Mouse (Mus musculus): Measurements from ENCODE around the gene Cnnm4. TPM values are rescaled to one million over a fixed set of nuclear protein-coding genes. Genes with fewer than 3 reads are reported as not detected.

Cnnm4 gene
- polyA plus RNA-seq, 1 experiment from 2014 or later = 11.0 TPM

- Histone ChIP-seq H3K9me3 (ENCODE audit: control insufficient read depth, low read length) (no peaks in the 10 kb centered on the region), H3K4me2 (ENCODE audit: low read length) (peak within 1 kb of the TSS; percentile 96), H3K36me3 (ENCODE audit: control insufficient read depth, insufficient read depth) (no peaks in the 10 kb centered on the region), H3K4me3 (replicated peaks; ENCODE audit: low read length) (peak within 1 kb of the TSS; percentile 91), H3K27ac (ENCODE audit: low read length) (peak within 1 kb of the TSS; percentile 99), H3K27me3 (replicated peaks; ENCODE audit: control insufficient read depth, insufficient read depth, low read length) (no peaks in the 10 kb centered on the region), H3K4me1 (replicated peaks; ENCODE audit: control insufficient read depth, insufficient read depth, low read length) (peaks cover 31% of the 10 kb centered on the region), H3K9ac (replicated peaks; ENCODE audit: low read depth, low read length) (peak within 1 kb of the TSS; percentile 86)
- peak; percentile 99 for ATAC-seq
- 1% methylated on average over 51 of the region's 51 CpGs for WGBS
Observed at GRCm38 (mm10) chr1:36511289-36512021, 40.0 kb downstream of the Cnnm4 start, which contains the start of gene Cnnm3. Gene Cnnm3 (plus strand): TSS chr1:36511867.

GRCm38 (mm10) chr1:36512089-36512965 lies 40.9 kb downstream of the Cnnm4 start:
- peak overlapping the region; percentile 86 for H3K9ac ChIP-seq (replicated peaks; ENCODE audit: low read depth, low read length)
- no peaks in the 10 kb centered on the region for H3K9me3 ChIP-seq (ENCODE audit: control insufficient read depth, low read length)
- peak overlapping the region; percentile 91 for H3K4me3 ChIP-seq (replicated peaks; ENCODE audit: low read length)
- ATAC-seq = peak; percentile 72
- WGBS = under 1% methylated on average over 88 of the region's 126 CpGs
- H3K27ac ChIP-seq (ENCODE audit: low read length) = peak overlapping the region; percentile 99
- peaks cover 2% of the 10 kb centered on the region; the same call in 1 of the 2 replicates for H3K36me3 ChIP-seq (ENCODE audit: control insufficient read depth, insufficient read depth)
- H3K27me3 ChIP-seq (replicated peaks; ENCODE audit: control insufficient read depth, insufficient read depth, low read length) = no peaks in the 10 kb centered on the region
- H3K4me2 ChIP-seq (ENCODE audit: low read length) = peak overlapping the region; percentile 96
- peaks cover 33% of the 10 kb centered on the region for H3K4me1 ChIP-seq (replicated peaks; ENCODE audit: control insufficient read depth, insufficient read depth, low read length)

GRCm38 (mm10) chr1:36512966-36513280 lies 41.5 kb downstream of the Cnnm4 start:
- Histone ChIP-seq H3K9me3 (ENCODE audit: control insufficient read depth, low read length) (no peaks in the 10 kb centered on the region), H3K27ac (ENCODE audit: low read length) (peak overlapping the region; percentile 99), H3K27me3 (replicated peaks; ENCODE audit: control insufficient read depth, insufficient read depth, low read length) (no peaks in the 10 kb centered on the region), H3K4me2 (ENCODE audit: low read length) (peak overlapping the region; percentile 96), H3K36me3 (ENCODE audit: control insufficient read depth, insufficient read depth) (peaks cover 2% of the 10 kb centered on the region; the same call in 1 of the 2 replicates), H3K4me1 (replicated peaks; ENCODE audit: control insufficient read depth, insufficient read depth, low read length) (peaks cover 34% of the 10 kb centered on the region), H3K4me3 (replicated peaks; ENCODE audit: low read length) (peak overlapping the region; percentile 91), H3K9ac (replicated peaks; ENCODE audit: low read depth, low read length) (peak overlapping the region; percentile 86)
- WGBS = 1% methylated on average over 16 of the region's 16 CpGs
- ATAC-seq = no peak

GRCm38 (mm10) chr1:36513310-36513709 lies 41.9 kb downstream of the Cnnm4 start:
- H3K36me3 ChIP-seq (ENCODE audit: control insufficient read depth, insufficient read depth) = peaks cover 2% of the 10 kb centered on the region; the same call in 1 of the 2 replicates
- WGBS = 0% methylated on average over 1 of the region's 1 CpGs
- peak overlapping the region; percentile 96 for H3K4me2 ChIP-seq (ENCODE audit: low read length)
- peak overlapping the region; percentile 99; the same call in 1 of the 2 replicates for H3K27ac ChIP-seq (ENCODE audit: low read length)
- peak overlapping the region; percentile 91 for H3K4me3 ChIP-seq (replicated peaks; ENCODE audit: low read length)
- no peaks in the 10 kb centered on the region for H3K9me3 ChIP-seq (ENCODE audit: control insufficient read depth, low read length)
- peak overlapping the region; percentile 86 for H3K9ac ChIP-seq (replicated peaks; ENCODE audit: low read depth, low read length)
- ATAC-seq = no peak
- H3K27me3 ChIP-seq (replicated peaks; ENCODE audit: control insufficient read depth, insufficient read depth, low read length) = no peaks in the 10 kb centered on the region
- H3K4me1 ChIP-seq (replicated peaks; ENCODE audit: control insufficient read depth, insufficient read depth, low read length) = peaks cover 37% of the 10 kb centered on the region

GRCm38 (mm10) chr1:36513718-36514117 lies 42.3 kb downstream of the Cnnm4 start:
- Histone ChIP-seq H3K36me3 (ENCODE audit: control insufficient read depth, insufficient read depth) (peaks cover 2% of the 10 kb centered on the region; the same call in 1 of the 2 replicates), H3K4me1 (replicated peaks; ENCODE audit: control insufficient read depth, insufficient read depth, low read length) (peaks cover 37% of the 10 kb centered on the region), H3K27ac (ENCODE audit: low read length) (no peak overlapping the region), H3K4me2 (ENCODE audit: low read length) (peak overlapping the region; percentile 96), H3K9me3 (ENCODE audit: control insufficient read depth, low read length) (no peaks in the 10 kb centered on the region), H3K27me3 (replicated peaks; ENCODE audit: control insufficient read depth, insufficient read depth, low read length) (no peaks in the 10 kb centered on the region), H3K4me3 (replicated peaks; ENCODE audit: low read length) (peak overlapping the region; percentile 91), H3K9ac (replicated peaks; ENCODE audit: low read depth, low read length) (no peak overlapping the region; the same call in 1 of the 2 replicates)
- 21% methylated on average over 2 of the region's 2 CpGs for WGBS
- ATAC-seq = no peak

GRCm38 (mm10) chr1:36518259-36518658 lies 46.8 kb downstream of the Cnnm4 start:
- H3K9ac ChIP-seq (replicated peaks; ENCODE audit: low read depth, low read length) = no peak overlapping the region
- peaks cover 24% of the 10 kb centered on the region for H3K36me3 ChIP-seq (ENCODE audit: control insufficient read depth, insufficient read depth)
- WGBS = 80% methylated on average over 3 of the region's 3 CpGs
- no peak for ATAC-seq
- no peak overlapping the region for H3K27ac ChIP-seq (ENCODE audit: low read length)
- peaks cover 41% of the 10 kb centered on the region for H3K4me1 ChIP-seq (replicated peaks; ENCODE audit: control insufficient read depth, insufficient read depth, low read length)
- no peak overlapping the region for H3K4me3 ChIP-seq (replicated peaks; ENCODE audit: low read length)
- no peaks in the 10 kb centered on the region for H3K27me3 ChIP-seq (replicated peaks; ENCODE audit: control insufficient read depth, insufficient read depth, low read length)
- H3K4me2 ChIP-seq (ENCODE audit: low read length) = no peak overlapping the region
- no peaks in the 10 kb centered on the region for H3K9me3 ChIP-seq (ENCODE audit: control insufficient read depth, low read length)

- H3K27ac ChIP-seq (ENCODE audit: low read length) = no peak overlapping the region
- WGBS = 90% methylated on average over 11 of the region's 11 CpGs
- H3K4me2 ChIP-seq (ENCODE audit: low read length) = no peak overlapping the region
- peaks cover 24% of the 10 kb centered on the region for H3K36me3 ChIP-seq (ENCODE audit: control insufficient read depth, insufficient read depth)
- no peaks in the 10 kb centered on the region for H3K9me3 ChIP-seq (ENCODE audit: control insufficient read depth, low read length)
- H3K27me3 ChIP-seq (replicated peaks; ENCODE audit: control insufficient read depth, insufficient read depth, low read length) = no peaks in the 10 kb centered on the region
- H3K4me1 ChIP-seq (replicated peaks; ENCODE audit: control insufficient read depth, insufficient read depth, low read length) = peaks cover 35% of the 10 kb centered on the region
- H3K4me3 ChIP-seq (replicated peaks; ENCODE audit: low read length) = no peak overlapping the region
- no peak overlapping the region for H3K9ac ChIP-seq (replicated peaks; ENCODE audit: low read depth, low read length)
- ATAC-seq = no peak
Observed at GRCm38 (mm10) chr1:36519626-36520025, 48.2 kb downstream of the Cnnm4 start.

GRCm38 (mm10) chr1:36522210-36522609 lies 50.8 kb downstream of the Cnnm4 start:
- H3K27me3 ChIP-seq (replicated peaks; ENCODE audit: control insufficient read depth, insufficient read depth, low read length) = no peaks in the 10 kb centered on the region
- 89% methylated on average over 7 of the region's 7 CpGs for WGBS

GRCm38 (mm10) chr1:36523332-36524013 lies 52.1 kb downstream of the Cnnm4 start:
- no peaks in the 10 kb centered on the region for H3K9me3 ChIP-seq (ENCODE audit: control insufficient read depth, low read length)
- no peak overlapping the region for H3K9ac ChIP-seq (replicated peaks; ENCODE audit: low read depth, low read length)
- 26% methylated on average over 9 of the region's 9 CpGs for WGBS
- no peak overlapping the region for H3K4me3 ChIP-seq (replicated peaks; ENCODE audit: low read length)
- ATAC-seq = peak; percentile 61
- H3K27ac ChIP-seq (ENCODE audit: low read length) = peak overlapping the region; percentile 61
- H3K4me1 ChIP-seq (replicated peaks; ENCODE audit: control insufficient read depth, insufficient read depth, low read length) = peaks cover 21% of the 10 kb centered on the region
- H3K4me2 ChIP-seq (ENCODE audit: low read length) = no peak overlapping the region
- H3K27me3 ChIP-seq (replicated peaks; ENCODE audit: control insufficient read depth, insufficient read depth, low read length) = no peaks in the 10 kb centered on the region
- H3K36me3 ChIP-seq (ENCODE audit: control insufficient read depth, insufficient read depth) = peaks cover 26% of the 10 kb centered on the region

More at GRCm38 (mm10) chr1:36522210-36522609, 50.8 kb downstream of the Cnnm4 start:
- no peaks in the 10 kb centered on the region for H3K9me3 ChIP-seq (ENCODE audit: control insufficient read depth, low read length)
- no peak overlapping the region for H3K9ac ChIP-seq (replicated peaks; ENCODE audit: low read depth, low read length)
- H3K36me3 ChIP-seq (ENCODE audit: control insufficient read depth, insufficient read depth) = peaks cover 26% of the 10 kb centered on the region
- H3K4me1 ChIP-seq (replicated peaks; ENCODE audit: control insufficient read depth, insufficient read depth, low read length) = peaks cover 20% of the 10 kb centered on the region
- no peak overlapping the region for H3K27ac ChIP-seq (ENCODE audit: low read length)
- no peak overlapping the region for H3K4me2 ChIP-seq (ENCODE audit: low read length)
- H3K4me3 ChIP-seq (replicated peaks; ENCODE audit: low read length) = no peak overlapping the region
- no peak for ATAC-seq

Measured in forebrain, embryonic 16.5 days (tissue).